Mouse (Mus musculus): ENCODE results near the gene Gm6169.
"Not testable (repeated sequence)": the region's sequence is repeated elsewhere in the genome, so short reads cannot be mapped to it uniquely, and the experiment has no call there.

- TF ChIP-seq CTCF (IDR thresholded peaks at IDR 0.05; ENCODE audit: extremely low read depth, insufficient read depth, insufficient read length, insufficient replicate concordance); POLR2A (IDR thresholded peaks at IDR 0.05; ENCODE audit: low read depth, low read length): not testable (repeated sequence)
These were observed 31.4 kb upstream of the Gm6169 start for GRCm38 (mm10) chr13:97130413-97130812.

Data from spleen, adult 2 months (tissue).